Mouse (Mus musculus): ENCODE data around the gene Dazap2. TPM values are rescaled to one million over a fixed set of nuclear protein-coding genes. Genes with fewer than 3 reads are reported as not detected.

Gene Dazap2
- total and polyA plus RNA-seq, 3 experiments = 56.0 to 213 (median 159) TPM

- no peaks in the 10 kb centered on the region for H3K9me3 ChIP-seq (replicated peaks; ENCODE audit: low read length)
- in situ Hi-C loops (cut with MboI; ENCODE audit: low pct_ligation_motif_present, low pct_unique_long_range_greater_than_20kb, low sequenced_read_pairs) = loop anchor here (5.0 kb wide), 2 partner anchors 81 to 151 kb away; no protein-coding TSS in a partner anchor
- no peak for TF ChIP-seq POLR2AphosphoS2 (IDR thresholded peaks at IDR 0.05; ENCODE audit: low read depth, low read length)
- TF ChIP-seq KAT2A (IDR thresholded peaks at IDR 0.05; ENCODE audit: insufficient replicate concordance, low read length) = no peak
- no peak for TF ChIP-seq ELF1 (IDR thresholded peaks at IDR 0.05; ENCODE audit: low read depth, low read length)
- TF ChIP-seq JUN (IDR thresholded peaks at IDR 0.05; ENCODE audit: insufficient read depth, low read depth, low read length) = no peak
- no peak for TF ChIP-seq ZNF384 (IDR thresholded peaks at IDR 0.05; ENCODE audit: low read depth, low read length)
- no peak for TF ChIP-seq ZMIZ1 (IDR thresholded peaks at IDR 0.05; ENCODE audit: low read depth, low read length)
- peak; percentile 25; the same call in 1 of the 2 replicates for TF ChIP-seq NELFE (IDR thresholded peaks at IDR 0.05; ENCODE audit: low read depth, low read length)
- TF ChIP-seq SIN3A (IDR thresholded peaks at IDR 0.05; ENCODE audit: low read length) = no peak; the same call in 1 of the 2 replicates
- TF ChIP-seq MAZ (IDR thresholded peaks at IDR 0.05; ENCODE audit: low read depth, low read length) = no peak
- no peak for TF ChIP-seq POLR2A (IDR thresholded peaks at IDR 0.05; ENCODE audit: low read depth, low read length)
- no peak for TF ChIP-seq HCFC1 (IDR thresholded peaks at IDR 0.05; ENCODE audit: low read depth, low read length)
- no peak for TF ChIP-seq USF1 (IDR thresholded peaks at IDR 0.05; ENCODE audit: low read depth, low read length)
- TF ChIP-seq MXI1 (IDR thresholded peaks at IDR 0.05; ENCODE audit: low read depth, low read length) = peak; percentile 37; the same call in 1 of the 2 replicates
- TF ChIP-seq TCF12 (IDR thresholded peaks at IDR 0.05; ENCODE audit: low read depth, low read length) = no peak
- TF ChIP-seq SMC3 (IDR thresholded peaks at IDR 0.05; ENCODE audit: low read depth, low read length) = peak; percentile 95
- no peak for TF ChIP-seq PAX5 (IDR thresholded peaks at IDR 0.05; ENCODE audit: low read length)
- TF ChIP-seq USF2 (conservative IDR thresholded peaks at IDR 0.05; ENCODE audit: low read depth, low read length) = no peak
- no peak for TF ChIP-seq TBP (conservative IDR thresholded peaks at IDR 0.05; ENCODE audit: low read depth, low read length)
- no peak for TF ChIP-seq RCOR1 (conservative IDR thresholded peaks at IDR 0.05; ENCODE audit: low read depth, low read length)
- no peak for TF ChIP-seq NRF1 (IDR thresholded peaks at IDR 0.05; ENCODE audit: low read depth, low read length)
- no peak for TF ChIP-seq MAX (IDR thresholded peaks at IDR 0.05; ENCODE audit: low read length)
- TF ChIP-seq ZC3H11A (IDR thresholded peaks at IDR 0.05; ENCODE audit: low read depth, low read length) = no peak
- TF ChIP-seq CHD1 (IDR thresholded peaks at IDR 0.05; ENCODE audit: low read depth, low read length) = 0 out of 2 replicates have a peak, but pooled peaks have one; percentile 10
- TF ChIP-seq MYC (IDR thresholded peaks at IDR 0.05; ENCODE audit: low read depth, low read length) = no peak
- TF ChIP-seq IRF4 (IDR thresholded peaks at IDR 0.05; ENCODE audit: low read depth, low read length) = no peak; the same call in 1 of the 2 replicates
- no peak for TF ChIP-seq CHD2 (IDR thresholded peaks at IDR 0.05; ENCODE audit: low read length)
- TF ChIP-seq CTCF (conservative IDR thresholded peaks at IDR 0.05 in 1 of 2, IDR thresholded peaks at IDR 0.05 in 1 of 2; ENCODE audit: low read depth in 2 of 2, low read length in 2 of 2) = peak; percentile 79 to 93
- TF ChIP-seq MAFK (IDR thresholded peaks at IDR 0.05; ENCODE audit: insufficient replicate concordance, low read length) = no peak
- TF ChIP-seq RAD21 (IDR thresholded peaks at IDR 0.05; ENCODE audit: low read depth, low read length) = peak; percentile 71
- no peak for TF ChIP-seq BHLHE40 (IDR thresholded peaks at IDR 0.05; ENCODE audit: low read depth, low read length)
- TF ChIP-seq ZKSCAN1 (IDR thresholded peaks at IDR 0.05; ENCODE audit: borderline replicate concordance, low read depth, low read length) = no peak
- no peak for TF ChIP-seq JUND (conservative IDR thresholded peaks at IDR 0.05; ENCODE audit: low read depth, low read length)
- no peak for TF ChIP-seq ETS1 (conservative IDR thresholded peaks at IDR 0.05; ENCODE audit: low read depth, low read length)
- no peak for TF ChIP-seq UBTF (IDR thresholded peaks at IDR 0.05; ENCODE audit: low read depth, low read length)
- TF ChIP-seq E2F4 (IDR thresholded peaks at IDR 0.05; ENCODE audit: insufficient replicate concordance, low read depth, low read length) = no peak
- no peak for TF ChIP-seq EP300 (IDR thresholded peaks at IDR 0.05; ENCODE audit: low read length)
- peak; percentile 26; the same call in 1 of the 2 replicates for TF ChIP-seq MEF2A (IDR thresholded peaks at IDR 0.05; ENCODE audit: borderline replicate concordance, low read depth, low read length)
- no peak for TF ChIP-seq GABPA (IDR thresholded peaks at IDR 0.05; ENCODE audit: insufficient replicate concordance, low read depth, low read length)
- H3K9ac ChIP-seq (ENCODE audit: insufficient read depth, low read depth) = no peak overlapping the region
- H3K79me2 ChIP-seq (replicated peaks; ENCODE audit: control insufficient read depth, extremely low read depth, insufficient read depth, poor library complexity, severe bottlenecking) = peaks cover 13% of the 10 kb centered on the region
- H3K4me3 ChIP-seq (replicated peaks in 1 of 3; ENCODE audit: low read depth in 2 of 3, low read length in 2 of 3, poor library complexity in 1 of 3) = peak overlapping the region in 2 of 3 experiments; percentile 61 to 69
- peak; percentile 75 for DNase-seq (ENCODE audit: extremely low read depth)
- peaks cover 11 to 23% of the 10 kb centered on the region in 2 experiments for H3K4me1 ChIP-seq (ENCODE audit: control insufficient read depth in 1 of 2, insufficient read depth in 2 of 2)
- dilution Hi-C loops (cut with MboI; ENCODE audit: extremely low pct_ligation_motif_present, extremely low pct_unique_long_range_greater_than_20kb, low sequenced_read_pairs) = no loop called here
- H3K4me2 ChIP-seq (ENCODE audit: insufficient read depth, low read depth, poor library complexity, severe bottlenecking) = peak overlapping the region; percentile 71; the same call in 1 of the 2 replicates
- H3K27me3 ChIP-seq (replicated peaks) = no peaks in the 10 kb centered on the region
- H3K27ac ChIP-seq (ENCODE audit: insufficient read depth, low read depth) = no peak overlapping the region
- H3K36me3 ChIP-seq (replicated peaks in 1 of 2; ENCODE audit: control insufficient read depth in 1 of 2, insufficient read depth in 1 of 2, low read length in 1 of 2) = peaks cover 15 to 20% of the 10 kb centered on the region in 2 experiments
Measured at GRCm38 (mm10) chr15:100613584-100613983, 1.6 kb upstream of the Dazap2 start.
